Mouse (Mus musculus) yolk sac, embryonic 10.5 days (tissue): ENCODE results near the gene Gm17409.

Experiments
- DNase-seq: peaks from one replicate; pipeline ENCODE4 v3.0.0-alpha.2; 2017; ENCODE audit warnings: low spot score

Gm17409 gene

DNA sequence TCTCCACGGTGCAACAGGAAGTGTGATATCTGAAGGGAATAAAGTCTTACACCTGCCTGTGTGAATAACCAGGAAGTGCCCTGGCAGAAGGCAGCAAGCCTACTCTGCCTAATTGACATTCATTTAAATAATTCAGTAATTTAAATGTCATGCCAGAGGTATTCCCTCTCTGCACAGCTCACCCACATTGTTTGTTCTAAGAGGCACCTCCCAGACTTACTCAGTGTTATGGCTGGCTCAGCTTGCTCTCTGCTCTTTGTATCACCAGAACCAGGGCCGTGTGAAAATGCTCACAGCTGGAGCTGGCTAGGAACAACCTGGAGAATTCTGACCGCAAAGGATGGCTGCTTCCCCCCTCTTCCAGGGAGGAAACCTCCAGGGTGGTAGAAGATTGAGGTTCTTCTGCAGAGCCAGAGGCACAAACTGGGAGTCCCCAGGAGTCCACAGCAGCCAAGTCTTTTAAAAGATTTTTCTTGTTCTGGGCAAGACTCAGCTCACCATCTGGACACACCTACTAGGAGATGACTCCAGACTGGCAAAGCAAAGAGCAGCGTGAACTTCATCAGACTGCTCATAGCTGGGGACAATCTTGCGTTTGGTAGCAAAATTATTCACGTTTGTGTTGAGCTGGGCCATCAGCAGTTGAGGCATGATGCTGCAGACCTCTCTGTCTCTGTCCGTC, 14.5 kb downstream of the Gm17409 start:
- DNase-seq: no peak

DNA sequence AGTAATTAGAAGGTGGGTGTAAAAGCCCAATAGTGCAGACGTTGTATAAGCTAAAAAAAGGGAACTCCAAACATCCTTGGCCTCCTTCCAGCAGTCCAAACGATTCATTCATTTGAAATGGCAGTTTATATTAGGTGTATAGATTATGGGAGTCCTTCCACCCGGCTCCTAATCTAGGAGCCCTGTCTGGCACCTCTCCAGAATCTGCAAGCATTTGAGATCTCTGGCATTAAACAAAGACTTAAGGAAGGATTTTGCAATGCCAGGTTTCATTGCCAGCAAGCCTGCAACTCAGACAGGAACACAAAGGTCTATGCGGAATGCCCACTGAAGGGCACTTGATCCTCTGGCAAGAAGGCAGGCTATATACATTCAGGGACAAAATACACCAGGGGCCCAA, 15.2 kb downstream of the Gm17409 start:
- DNase-seq: no peak

DNA sequence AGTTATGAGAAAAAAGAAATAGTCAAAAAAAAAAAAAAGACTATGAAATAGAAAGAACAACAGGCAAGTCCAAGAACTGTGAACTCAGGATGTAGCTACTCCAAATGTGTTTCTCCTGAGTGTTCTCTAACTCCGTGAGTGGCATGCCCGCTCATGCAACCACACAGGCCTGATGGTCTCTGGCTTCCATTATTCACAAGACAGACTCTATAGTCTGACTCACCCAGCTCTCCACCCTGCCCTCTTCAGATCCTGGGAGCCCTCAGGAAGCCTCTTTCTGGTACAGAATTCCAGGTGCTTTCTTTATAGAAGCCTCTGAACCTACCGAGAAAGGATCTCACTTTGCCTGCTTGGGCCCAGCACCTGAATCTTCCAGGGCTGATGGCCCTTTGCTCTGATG, 15.8 kb downstream of the Gm17409 start:
- no peak for DNase-seq

- DNase-seq: no peak
Observed at GRCm38 (mm10) chr2:58486441-58487278, 16.7 kb downstream of the Gm17409 start.

DNA sequence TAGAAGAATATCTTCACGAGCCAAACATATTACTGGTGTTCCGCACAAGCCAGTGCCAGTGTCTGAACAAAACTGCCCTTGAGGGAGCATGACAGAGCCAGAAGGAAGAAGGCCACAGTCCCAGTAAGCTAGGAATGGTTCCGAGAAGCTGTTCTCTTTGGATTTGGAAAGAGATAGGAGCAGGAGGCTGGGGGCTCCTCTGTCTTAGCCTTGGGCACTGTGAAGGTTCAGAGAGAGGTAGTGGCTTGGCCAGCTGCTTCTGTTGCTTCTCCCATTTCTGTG, 17.3 kb downstream of the Gm17409 start:
- no peak for DNase-seq

DNA sequence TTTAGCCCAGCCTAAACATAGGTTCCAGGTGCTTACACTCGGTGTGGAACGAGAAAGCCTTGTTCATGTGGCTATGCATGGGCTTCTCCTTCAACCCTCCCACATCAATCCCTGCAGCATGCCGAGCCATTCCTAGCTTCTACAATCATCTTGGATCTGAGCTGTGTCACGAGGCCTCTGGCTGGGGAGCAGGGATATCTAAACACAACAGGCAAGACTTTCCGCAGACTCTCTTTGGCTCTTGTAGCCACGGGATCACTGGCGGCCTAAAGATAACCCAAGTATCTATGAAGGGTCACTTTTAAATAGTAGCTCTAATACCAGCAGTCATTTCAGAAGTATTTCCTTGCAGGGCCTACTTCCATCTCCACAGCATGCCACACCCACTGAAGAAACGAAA, 18.5 kb downstream of the Gm17409 start:
- no peak for DNase-seq

- no peak for DNase-seq
Observed at GRCm38 (mm10) chr2:58489275-58489674, 19.4 kb downstream of the Gm17409 start.

- no peak for DNase-seq
Observed at GRCm38 (mm10) chr2:58493685-58494635, 24.0 kb downstream of the Gm17409 start.

GRCm38 (mm10) chr2:58495271-58495670, 25.4 kb downstream of the Gm17409 start:
- DNase-seq: no peak

GRCm38 (mm10) chr2:58496647-58497410, 26.9 kb downstream of the Gm17409 start:
- DNase-seq: no peak

- no peak for DNase-seq
Observed at GRCm38 (mm10) chr2:58505306-58506090, 35.6 kb downstream of the Gm17409 start.

DNA sequence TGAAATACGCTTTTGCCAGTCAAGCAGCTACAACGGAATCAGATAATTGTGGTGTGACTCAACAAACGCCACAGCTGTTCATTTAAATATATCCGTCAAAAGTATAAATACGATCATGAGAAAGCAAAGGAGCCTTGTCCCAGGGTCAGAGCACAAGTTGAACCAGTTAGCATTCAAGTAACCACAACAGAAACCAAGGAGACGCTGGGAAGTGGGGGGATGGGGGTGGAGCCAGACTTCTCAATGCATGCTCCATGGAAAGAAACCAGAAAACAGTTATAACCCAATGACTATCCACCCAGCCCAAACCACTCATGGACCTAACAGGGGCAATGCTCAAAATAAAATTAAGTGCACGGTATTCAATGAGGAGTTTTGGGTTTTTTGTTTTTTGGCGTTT, 40.3 kb downstream of the Gm17409 start:
- DNase-seq: no peak

DNA sequence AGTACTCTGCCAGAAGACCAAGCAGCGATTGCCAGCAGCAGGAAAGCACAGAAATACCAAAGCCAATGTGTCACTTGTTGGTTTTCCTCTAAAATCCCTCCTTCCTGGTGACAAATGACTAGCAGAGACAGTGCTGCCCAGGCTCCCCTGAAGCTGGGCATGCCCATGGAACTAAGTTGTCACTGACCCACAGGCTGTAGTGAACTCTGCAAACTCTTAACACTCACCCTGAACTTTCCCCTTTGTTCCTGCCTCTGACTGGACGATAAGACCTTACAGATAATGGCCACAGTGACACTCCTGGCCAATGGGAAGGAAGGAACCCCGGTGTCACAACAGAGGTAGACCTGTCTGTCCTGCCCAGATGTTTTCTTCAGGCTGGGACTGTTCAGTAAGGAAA, 43.3 kb downstream of the Gm17409 start:
- peak; percentile 62 for DNase-seq

DNA sequence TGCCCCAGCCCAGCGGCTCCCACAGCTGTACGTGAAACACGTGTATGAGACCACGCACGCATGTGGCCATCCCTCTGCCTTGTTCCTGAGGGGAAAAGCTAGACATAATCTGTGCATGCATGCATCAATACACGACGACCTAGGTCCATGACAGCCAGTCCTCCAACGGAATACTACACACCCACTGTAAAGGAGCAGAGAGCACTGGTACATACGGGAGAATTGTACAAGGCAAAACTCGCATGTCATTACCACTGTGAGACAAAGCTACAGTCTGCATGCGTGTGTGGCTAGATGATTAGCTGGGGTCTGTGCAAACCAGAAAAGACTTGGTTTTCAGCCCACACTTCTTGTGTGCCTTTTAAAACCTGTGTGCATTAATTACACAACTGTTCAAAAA, 44.6 kb downstream of the Gm17409 start:
- no peak for DNase-seq

DNA sequence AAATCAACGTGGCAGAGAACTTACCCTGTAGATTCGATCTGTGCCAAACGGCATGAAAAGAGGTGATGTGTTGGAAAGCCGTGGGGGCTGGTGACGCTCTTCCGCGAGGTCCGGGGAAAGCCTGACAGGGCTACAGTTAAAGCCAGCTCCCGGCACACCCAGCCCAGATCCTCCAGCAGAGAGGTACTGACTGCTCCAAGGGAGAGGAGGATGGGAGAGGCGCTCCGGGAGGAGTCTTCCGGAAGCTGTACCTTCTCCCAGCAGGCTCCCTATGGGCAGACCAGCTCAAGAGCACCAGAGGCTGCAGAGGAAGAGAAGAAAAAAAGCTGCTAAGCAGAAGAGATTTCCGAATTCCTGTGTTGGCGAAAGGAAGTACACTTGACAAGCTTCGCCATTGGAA, 46.1 kb downstream of the Gm17409 start:
- no peak for DNase-seq

- no peak for DNase-seq
Observed at GRCm38 (mm10) chr2:58516920-58517319, 47.0 kb downstream of the Gm17409 start.

DNA sequence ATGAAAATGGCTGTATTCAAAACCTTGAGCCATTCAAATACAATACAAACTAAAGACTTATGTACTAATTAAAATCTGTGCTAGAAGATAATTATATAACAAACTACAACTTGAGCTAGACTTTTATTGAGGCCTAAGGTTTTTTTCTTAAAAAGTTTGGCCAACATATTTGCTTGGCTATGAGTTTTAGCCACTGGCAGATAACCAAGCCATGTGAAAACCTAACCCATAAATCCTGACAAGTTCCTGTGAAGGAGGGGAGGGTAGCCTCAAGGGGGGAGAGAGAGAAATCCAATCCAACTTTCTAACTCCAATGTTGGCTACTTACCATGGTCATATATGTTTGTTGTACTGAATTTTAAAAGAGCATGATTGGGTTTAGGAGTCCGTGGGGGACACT, 48.6 kb downstream of the Gm17409 start:
- no peak for DNase-seq
